Mouse (Mus musculus): ENCODE data around the gene L2hgdh. TPM values are rescaled to one million over a fixed set of nuclear protein-coding genes. Genes with fewer than 3 reads are reported as not detected.
"Not testable (repeated sequence)": the region's sequence is repeated elsewhere in the genome, so short reads cannot be mapped to it uniquely, and the experiment has no call there.

Gene L2hgdh
- total RNA-seq, 4 experiments from 2014 or later: 25.5 to 30.2 (median 28.5) TPM

GRCm38 (mm10) chr12:69666721-69667120 lies 58.0 kb downstream of the L2hgdh start:
- DNase-seq: no peak

- no peak for DNase-seq
Observed at GRCm38 (mm10) chr12:69661658-69662057, 63.0 kb downstream of the L2hgdh start.

- DNase-seq: not testable (repeated sequence)
Observed at GRCm38 (mm10) chr12:69653973-69654372, 70.7 kb downstream of the L2hgdh start.

DNA sequence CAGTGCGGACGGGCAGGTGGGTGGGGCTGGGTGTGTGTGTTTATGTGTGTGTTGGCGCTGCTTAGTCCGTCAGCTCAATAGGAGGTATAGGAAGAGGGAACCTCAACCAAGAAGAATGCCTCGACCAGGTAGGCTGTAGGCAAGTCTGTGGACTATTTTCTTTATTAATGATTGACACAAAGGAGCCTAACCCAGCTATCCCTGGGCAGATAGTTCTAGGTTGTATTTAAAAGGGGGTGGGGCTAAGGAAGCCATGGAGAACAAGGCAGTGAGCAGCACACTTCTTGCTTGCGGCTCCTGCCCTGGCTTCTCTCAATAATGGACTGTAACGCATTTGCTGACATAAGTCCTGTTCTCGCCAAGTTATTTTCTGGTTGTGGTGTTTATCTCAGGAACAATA lies 75.2 kb downstream of the L2hgdh start:
- DNase-seq: no peak

- DNase-seq: no peak
Observed at GRCm38 (mm10) chr12:69645821-69646616, 78.7 kb downstream of the L2hgdh start.

DNA sequence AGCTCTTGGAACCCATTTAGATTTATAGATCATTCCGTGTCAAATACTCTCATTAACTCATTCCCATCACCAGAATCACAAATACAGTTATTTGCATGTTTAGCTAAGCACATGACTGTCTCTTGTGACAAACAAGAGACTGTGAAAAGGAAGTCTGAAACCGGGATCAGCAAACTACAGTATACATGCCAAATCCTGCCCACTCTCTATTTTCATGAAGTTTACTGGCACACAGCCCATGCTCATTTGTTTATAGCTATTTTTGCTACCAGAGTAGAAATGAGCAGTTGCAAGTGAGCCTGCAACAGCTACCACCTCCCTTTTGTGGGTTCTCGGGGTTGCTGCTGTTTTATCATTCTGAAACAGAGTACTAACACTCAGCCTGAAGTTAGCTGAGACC lies 79.8 kb downstream of the L2hgdh start:
- no peak for DNase-seq

DNA sequence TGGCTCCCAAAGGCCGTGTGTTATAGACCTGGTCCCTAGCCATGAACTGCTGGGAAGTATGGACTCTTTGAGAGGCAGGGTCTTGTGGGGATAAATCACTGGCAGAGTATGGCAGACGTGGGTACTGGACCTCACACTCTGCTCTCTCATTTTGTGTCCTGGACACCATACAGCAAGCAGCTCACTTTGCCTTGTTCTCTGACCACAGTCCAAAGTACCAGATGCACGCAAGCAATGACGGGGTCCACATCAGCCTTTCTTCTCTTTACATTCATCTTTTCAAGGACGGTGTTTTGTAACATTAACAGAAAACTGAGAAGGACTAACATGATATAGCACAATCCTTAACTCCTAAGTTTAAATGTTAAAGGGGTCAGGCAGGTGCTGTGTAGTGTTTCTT lies 81.8 kb downstream of the L2hgdh start:
- no peak for DNase-seq

Small RNA genes within 50 kb of the gene (microRNA-seq; reads per million reads assigned to microRNA genes)
- 0 reads per million in 2 experiments for gene Mir681

Other genes with a start within 250 kb of the L2hgdh start
- 10 to 100 TPM; 14.5 to 21.8 (median 18.3) TPM for gene Vcpkmt, start 141.8 kb downstream of the L2hgdh start, total RNA-seq (2022)
- 10 to 100 TPM; 41.4 to 62.6 (median 51.7) TPM for gene Sos2, start 43.0 kb downstream of the L2hgdh start, total RNA-seq (2022)
- gene Atp5s, start 77 bp upstream of the L2hgdh start, total RNA-seq (2022): 10 to 100 TPM; 14.2 to 19.3 (median 17.0) TPM
- gene Cdkl1, start 66.4 kb upstream of the L2hgdh start, total RNA-seq (2022): 1 to 10 TPM; 2.1 to 9.3 (median 5.1) TPM
- gene Atl1, start 167.7 kb upstream of the L2hgdh start, total RNA-seq (2022): 10 to 100 TPM in 2 of 4 experiments, 1 to 10 TPM in 2; 6.6 to 19.5 (median 13.0) TPM
- gene Map4k5, start 168.3 kb upstream of the L2hgdh start, total RNA-seq (2022): 10 to 100 TPM; 26.6 to 51.8 (median 37.2) TPM